Mouse (Mus musculus): Measurements from ENCODE around the gene Osbpl10.
A peak's percentile ranks its signal among the peaks of the same experiment; 100 is the strongest.
"Not testable (repeated sequence)": the region's sequence is repeated elsewhere in the genome, so short reads cannot be mapped to it uniquely, and the experiment has no call there.

Gene Osbpl10

DNA sequence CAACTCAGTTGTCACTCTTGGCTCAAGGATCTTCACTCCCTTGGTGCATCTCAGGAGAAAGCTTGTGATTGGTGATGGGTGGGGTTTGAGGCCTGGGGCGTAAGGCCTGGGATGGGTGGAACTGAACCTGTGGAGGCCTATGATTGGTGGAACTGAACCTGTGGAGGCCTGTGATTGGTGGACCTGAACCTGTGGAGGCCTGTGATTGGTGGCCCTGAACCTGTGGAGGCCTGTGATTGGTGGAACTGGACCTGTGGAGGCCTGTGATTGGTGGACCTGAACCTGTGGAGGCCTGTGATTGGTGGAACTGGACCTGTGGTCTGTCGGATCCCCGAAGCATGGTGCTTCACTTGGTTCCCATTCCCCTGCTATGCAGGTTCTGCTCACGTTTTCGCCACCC, 7.4 kb downstream of the Osbpl10 start:
- no peak for DNase-seq

DNA sequence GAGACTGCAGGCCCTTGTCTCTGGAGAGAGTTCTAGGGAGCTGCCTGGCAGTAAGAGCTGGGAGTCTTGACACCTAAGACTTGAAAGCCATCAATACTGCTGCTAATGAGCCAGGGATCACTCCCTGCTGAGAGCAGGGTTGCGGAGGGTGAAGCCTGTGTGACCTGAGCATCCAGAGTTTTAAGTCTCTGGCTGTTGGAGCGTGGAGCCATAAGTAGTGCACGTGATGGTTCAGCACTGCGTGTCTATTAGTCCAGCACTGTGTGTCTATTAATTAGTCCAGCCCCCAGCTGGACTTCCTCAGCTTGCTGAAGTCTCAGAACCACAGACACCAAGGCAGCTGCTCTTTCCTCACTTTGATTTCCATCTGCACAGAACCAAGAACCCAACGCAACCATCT, 8.0 kb downstream of the Osbpl10 start:
- DNase-seq = no peak

DNA sequence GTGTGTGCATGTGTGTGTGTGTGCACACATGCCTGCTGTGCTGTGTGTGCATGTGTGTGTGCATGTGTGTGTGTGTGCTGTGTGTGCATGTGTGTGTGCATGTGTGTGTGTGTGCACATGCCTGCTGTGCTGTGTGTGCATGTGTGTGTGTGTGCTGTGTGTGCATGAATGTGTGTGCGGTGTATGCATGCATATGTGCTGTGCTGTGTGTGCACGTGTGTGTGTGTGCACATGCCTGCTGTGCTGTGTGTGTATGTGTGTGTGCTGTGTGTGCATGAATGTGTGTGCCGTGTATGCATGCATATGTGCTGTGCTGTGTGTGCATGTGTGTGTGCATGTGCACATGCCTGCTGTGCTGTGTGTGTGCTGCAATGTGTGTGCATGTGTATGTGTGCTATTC, 9.7 kb downstream of the Osbpl10 start:
- no peak for DNase-seq

DNA sequence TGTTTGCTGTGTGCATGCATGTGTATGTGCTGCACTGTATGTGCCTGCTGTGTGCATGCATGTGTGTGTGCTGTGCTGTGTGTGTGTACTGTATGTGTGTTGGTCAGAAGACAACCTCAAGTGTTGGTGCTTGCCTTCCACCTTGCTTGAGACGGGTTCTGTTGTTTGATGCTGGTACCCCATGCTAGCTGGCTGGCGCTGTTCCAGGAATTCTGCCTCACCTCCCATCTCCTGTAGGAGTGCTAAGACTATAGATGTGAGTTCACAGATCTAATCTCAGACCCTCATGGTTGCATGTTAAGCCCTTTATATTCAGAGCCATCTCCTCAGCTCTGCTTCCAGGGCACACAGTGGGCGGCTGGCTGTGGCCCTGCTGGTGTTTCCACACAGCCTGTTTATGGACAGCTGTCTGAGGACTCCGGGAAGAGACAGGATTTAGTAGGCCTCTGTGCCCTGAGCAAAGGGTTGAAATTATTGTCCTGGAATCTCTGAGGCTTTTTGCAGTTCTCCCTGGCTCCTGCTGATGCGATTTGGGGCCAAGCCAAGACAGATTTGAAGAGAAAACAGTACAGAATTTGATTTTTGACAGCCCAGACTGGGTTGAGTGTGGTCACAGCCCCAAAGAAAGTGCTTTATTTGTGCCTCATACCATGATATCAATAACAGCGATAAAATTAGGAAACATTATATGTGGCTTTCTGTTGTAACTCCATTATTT, 10.4 kb downstream of the Osbpl10 start:
- peak in 1 of 2 experiments; percentile 19 for DNase-seq

DNA sequence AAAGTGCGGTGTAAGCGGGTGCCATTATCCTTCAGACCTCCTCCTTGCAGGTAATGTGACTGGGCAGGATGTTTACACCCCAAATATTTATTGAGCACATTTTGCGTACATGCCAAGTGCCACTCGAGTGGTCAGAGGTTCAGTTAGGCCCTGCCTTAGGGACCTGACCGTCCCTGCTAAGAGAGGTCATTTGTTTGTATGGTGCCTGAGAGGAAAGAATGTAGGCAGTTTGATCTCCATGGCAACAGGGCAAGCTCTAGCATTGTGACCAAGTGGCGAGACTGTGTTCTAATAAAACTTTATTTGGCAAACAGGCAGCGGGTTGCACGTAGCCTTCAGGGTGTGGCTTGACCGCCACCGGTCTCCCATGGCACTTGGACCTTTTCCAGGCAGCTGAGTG, 12.1 kb downstream of the Osbpl10 start:
- peak; percentile 39 to 59 for DNase-seq

DNA sequence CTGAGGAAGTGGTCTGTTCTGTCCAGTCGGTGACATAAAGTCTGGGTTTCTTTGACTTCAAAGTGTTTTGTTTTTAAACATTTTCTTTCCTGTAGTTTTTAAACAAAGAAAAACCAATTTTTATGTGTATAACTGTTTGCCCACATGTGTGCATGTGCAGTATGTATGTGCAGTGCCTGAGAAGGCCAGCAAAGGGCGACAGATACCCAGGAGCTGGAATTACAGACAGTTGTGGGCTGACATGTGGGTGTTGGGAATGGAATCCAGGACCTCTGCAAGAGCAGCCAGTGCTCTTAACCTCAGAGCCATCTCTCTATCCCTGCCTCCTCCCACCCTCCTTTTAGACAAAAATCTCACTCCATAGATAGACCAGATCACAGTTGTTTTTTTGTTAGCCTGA, 14.2 kb downstream of the Osbpl10 start:
- no peak for DNase-seq

DNA sequence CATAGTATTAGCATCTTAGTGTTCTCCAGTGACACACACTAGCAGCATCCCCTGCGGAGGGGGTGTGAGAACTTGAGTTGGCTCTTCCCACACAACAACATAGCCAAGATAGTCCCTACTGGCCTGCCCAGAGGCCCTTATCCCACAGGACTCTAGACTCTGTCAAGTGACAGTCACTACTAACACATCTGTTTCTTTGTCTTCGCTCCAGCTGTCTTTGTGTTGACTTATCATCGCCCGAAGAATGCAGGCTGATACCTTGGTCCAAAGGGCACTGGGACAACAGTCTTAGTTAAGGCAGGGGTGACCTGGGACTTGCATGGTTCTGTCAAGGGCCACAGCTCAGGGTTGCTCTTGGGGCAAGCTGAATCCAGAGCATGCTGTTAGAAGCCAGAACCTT, 16.9 kb downstream of the Osbpl10 start:
- DNase-seq = no peak

DNA sequence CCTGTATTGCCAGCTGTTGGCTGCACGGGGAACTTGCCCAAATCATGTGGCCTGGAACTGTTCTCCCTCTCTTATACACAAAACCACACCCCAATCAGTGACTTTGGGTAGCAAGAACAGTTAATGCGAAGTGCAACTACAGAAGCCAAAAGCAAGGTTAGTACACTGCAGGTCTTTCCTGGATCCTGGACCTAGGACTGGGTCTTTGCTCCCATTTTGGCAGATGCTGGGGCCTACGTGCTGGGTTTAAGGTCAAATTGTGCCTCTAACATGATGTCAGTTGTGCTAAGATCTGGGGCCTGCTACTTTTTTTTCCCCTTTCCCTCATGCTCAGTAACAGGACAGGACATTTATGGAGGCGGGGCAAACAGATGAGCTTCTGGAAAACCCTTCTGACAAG, 17.3 kb downstream of the Osbpl10 start:
- no peak for DNase-seq

DNA sequence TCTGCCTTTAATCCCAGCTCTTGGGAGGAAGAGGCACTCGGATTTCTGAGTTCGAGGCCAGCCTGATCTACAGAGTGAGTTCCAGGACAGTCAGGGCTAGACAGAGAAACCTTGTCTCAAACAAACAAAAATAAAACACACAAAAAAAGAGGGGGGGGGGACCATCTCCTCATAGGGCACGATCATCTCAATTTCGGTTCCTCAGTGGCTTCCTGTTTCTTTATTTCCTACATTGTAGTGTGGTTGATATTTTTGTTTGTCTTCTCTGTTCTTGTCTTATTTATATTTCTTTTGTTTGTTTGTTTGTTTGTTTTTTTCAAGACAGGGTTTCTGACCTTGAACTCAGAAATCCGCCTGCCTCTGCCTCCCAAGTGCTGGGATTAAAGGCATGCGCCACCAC, 18.1 kb downstream of the Osbpl10 start:
- no peak for DNase-seq

DNA sequence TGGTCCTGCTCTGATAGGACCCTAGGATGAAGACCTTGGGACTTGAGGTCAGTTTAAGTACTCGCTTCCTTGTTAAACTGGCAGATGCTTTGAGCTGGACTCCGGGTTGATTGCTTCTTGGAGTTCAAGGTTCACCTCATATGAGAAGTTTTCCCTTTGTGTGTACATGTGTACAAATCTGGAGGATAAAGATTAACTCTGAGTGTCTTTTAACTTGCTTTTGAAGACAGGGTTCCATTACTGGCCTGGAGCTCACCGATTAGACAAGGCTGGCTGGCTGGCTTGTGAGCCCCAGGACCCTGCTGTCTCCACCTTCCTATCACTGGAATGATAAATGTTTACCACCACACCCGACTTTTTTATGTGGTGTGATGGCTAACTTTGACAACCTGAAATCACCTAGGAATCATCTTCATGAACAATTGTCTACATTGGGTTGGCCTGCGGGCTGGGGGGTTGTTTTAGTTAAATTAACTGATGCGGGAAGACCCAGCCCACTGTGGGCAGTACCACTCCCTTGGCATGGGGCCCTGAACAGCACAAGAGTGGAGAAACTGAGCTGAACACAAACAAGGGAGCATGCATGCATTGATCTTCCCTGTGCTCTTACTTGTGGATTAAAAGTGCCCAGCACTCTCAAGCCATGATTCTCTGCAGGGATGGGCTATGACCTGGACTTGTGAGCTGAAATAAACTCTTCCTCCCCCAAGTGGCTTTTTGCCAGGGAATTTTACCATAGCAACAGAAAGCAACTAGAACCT, 20.8 kb downstream of the Osbpl10 start:
- no peak for DNase-seq

DNA sequence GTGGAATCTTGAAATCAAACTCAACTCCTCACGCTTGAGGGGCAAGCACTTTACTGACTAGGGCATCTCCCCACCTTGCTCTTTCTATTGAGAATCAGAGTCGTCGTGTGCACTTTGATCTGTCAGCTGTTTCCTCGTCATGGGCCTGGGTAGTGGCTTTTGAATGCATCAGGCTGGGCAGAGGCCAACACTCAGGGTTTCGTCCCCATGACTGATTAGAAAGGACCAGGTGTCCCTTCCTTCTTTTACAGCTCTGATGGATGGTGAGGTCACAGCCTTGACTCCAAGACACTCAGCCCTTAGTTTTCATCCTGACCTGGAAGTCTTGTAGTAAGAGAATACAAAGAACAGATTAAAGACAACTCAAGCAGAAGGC, 21.4 kb downstream of the Osbpl10 start:
- no peak for DNase-seq

DNA sequence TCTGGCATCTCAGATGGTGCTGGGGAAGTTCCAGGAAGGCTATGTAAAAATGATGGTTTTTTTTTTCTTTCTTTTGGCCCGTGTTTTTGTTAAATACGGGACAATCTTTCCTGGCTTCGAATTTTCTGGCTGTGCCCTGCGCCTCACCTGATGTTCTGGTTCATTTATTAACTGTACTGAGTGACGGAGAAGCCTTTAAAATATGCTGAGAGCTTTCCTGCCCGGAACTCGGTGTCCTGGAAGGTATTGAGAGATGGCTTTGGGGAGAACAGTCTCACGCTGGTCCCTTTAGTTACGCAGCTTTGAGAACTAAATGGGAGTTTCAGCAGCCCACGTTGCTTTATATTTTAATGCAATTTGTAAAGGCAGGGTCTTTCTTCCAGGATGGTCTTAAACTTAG, 27.1 kb downstream of the Osbpl10 start:
- DNase-seq = no peak

DNA sequence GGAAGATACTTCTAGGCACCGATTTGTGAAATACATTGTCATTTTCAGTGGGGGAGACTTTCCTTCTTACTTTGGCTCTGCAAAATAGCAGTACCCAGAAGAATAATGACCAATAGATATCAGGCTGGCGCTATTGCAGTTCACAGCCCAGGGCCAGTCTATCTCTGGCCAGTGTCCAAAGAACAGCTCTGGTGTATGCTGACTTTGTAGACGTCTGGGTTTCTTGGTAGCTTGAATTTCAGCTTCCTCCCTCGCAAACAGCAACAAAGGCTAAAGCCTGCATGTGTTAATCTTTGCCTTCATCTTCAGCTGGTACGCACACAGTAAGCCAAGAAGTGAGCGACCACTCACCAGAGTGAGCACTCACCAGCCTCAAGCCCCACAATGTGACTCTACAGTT, 29.4 kb downstream of the Osbpl10 start:
- DNase-seq = no peak

DNA sequence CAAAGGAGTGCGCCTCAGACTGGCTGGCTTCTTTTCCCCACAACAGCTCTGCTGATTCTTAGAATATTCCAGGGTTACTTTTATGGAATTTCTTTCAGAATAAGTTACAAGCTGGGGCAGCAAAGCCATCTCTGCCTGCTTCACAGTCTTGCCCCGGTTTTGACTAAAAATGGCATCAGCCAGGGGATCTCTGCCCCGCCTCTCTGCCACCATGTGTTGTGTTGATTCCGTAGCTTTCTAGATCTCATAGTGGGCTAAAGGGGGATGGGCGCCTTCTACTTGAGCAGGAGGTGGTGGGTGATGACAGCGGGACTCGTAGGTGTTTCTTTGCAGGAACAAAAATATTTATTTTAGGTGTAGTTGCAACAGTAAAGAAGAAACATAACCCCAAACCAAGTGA, 29.8 kb downstream of the Osbpl10 start:
- no peak for DNase-seq

DNA sequence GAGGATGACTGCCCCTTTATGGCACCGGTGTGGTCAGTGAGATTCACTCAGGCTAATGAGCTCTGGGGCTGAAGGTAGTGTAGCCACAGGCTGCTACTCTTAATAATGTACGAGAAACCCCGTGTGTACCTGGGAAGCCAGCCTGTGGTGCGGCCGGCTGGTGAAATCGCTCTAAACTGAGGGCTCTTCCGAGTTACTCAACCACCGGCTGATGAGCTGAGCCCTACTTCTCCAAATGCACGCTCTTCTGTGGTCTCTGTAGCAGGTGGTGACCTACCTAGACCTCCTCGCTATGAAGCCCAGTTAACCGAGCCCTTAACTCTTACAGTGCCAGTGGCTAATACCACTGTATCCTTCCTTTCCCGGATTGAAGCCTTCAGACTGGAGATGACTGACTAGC, 34.0 kb downstream of the Osbpl10 start:
- DNase-seq = no peak

DNA sequence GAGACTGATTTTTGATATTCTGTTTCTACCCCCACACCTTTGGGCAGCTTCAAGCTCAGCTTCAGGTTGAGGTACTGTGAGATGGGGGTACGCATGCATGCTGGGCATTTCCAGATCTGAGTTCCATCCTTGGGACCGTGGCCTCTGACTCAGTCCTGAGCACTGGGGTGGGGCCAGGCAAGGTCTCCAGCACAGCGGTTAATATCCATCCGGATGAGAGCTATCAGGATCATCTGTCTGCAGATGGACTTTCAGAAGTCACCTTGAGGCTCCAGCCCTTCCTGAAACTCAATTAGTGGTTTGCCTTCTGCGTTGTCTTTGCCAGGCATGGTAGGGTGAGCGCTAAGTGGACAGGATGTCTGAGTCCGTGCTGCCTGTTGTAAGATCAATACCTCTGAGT, 41.8 kb downstream of the Osbpl10 start:
- no peak for DNase-seq

DNA sequence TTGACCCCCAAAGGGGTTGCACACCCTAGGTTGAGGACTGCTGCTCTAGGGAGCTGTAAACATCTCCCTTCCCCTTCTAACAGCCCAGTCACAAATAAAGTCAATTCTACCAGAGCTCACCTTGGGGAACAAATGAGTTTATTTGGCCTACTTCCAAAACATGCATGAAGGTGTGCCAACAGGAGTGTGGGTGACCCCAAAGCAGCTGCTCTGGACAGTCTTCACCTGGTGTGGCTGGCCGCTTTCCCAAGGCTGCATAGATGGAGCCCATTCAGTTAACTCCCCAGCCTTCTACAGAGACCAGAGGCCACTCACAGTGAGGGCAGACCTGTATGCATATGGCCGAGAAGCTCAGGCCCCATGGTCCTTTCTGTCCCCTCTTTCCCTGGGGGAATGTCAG, 43.0 kb downstream of the Osbpl10 start:
- no peak for DNase-seq

DNA sequence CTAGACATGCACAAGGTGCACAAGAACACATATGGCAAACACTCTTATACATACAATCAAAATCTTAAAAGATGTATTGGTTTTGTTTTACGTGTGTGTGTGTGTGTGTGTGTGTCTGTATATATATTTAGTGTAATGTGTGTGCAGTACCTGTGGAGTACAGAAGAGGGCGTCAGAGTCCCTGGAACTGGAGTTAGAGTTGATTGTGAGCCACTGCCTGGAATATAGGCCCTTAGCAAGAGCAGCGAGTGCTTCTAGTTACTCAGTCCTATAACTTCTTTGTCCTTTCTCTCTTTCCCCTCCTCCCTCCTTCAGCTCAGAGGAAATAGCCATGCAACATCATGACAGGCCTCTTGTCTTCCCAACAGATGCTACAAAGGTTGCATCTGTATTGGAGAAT, 44.8 kb downstream of the Osbpl10 start:
- DNase-seq = no peak

DNA sequence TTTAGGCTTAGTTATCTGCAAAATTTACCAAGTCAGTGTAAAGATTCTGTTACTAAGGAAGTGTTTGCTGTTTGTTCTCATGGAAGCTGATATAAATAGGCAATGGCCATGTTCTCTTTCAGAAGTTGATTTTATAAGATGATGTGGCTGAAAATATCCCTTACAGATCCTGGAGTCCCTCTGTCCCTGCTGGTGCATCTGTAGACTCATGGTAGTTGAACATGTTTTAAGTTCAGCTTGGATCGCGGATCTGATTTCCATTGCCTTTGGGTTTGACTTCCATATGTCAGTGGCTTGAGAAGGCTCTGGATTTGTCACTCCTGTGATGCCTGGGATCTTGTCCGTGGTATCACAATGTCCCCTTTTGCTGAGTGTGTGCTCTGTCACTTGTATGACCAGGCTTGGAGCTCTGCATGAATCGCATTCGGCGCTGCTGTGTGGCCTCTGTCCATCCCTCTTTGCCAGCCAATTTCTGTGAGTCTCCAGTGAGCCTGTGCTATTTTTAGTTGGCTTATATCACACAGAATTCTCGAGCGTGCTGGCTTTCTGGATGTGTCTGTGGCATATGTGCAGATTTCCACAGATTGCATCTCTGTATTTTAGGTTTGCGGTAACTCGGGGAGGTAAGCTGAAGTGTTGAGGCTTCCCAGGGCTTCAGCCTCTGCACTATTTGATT, 45.5 kb downstream of the Osbpl10 start:
- DNase-seq = no peak

DNA sequence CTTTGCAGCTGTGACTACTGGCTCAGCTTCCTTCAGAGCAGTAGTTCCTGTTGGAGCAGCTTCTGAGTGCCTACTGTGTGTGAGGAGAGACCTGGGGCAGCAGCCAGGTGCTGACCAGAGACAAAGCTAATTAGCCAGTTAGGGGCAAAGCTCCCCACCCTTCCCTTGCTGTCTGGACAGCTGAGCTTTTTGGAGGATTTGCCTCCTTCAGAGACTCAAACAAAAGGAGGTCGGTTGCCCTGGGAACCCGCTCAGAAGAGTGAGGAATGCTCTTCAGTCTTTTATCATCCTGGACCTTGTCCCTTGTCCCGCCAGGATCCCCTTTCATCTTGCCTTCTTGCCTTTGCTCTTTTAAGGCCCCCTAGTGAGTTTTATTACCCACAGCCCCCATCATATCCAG, 50.9 kb downstream of the Osbpl10 start:
- no peak for DNase-seq

DNA sequence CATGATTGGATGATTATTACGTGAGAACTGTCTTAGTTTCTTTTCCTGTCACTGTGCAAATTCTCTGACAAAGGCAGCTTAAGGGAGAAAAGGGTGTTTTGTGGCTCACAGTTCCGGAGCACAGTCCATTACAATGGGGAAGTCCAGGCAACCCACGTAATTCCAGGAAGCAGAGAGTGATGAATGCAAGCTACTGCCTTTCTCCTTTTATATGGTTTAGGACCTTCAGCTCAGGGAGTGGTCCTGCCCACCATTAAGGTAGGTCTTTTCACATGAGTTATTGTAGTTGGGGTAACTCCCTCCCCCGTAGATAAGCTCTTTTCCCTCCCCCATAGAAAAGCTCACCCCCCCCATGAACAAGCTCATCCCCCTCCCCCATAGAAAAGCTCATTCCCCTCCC, 52.2 kb downstream of the Osbpl10 start:
- DNase-seq = no peak

DNA sequence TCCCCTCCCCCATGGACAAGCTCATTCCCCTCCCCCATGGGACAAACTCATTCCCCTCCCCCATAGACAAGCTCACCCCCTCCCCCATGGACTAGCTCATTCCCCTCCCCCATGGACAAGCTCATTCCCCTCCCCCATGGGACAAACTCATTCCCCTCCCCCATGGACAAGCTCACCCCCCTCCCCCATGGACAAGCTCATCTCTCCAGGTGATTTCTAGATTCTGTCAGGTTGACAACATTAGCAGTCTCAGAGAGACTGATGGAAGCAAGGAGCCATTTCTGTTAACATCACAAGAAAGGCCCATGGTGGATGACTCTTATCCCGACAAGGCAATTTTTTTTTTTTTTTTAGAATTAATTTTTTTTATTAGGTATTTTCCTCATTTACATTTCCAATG, 52.7 kb downstream of the Osbpl10 start:
- DNase-seq = not testable (repeated sequence)

DNA sequence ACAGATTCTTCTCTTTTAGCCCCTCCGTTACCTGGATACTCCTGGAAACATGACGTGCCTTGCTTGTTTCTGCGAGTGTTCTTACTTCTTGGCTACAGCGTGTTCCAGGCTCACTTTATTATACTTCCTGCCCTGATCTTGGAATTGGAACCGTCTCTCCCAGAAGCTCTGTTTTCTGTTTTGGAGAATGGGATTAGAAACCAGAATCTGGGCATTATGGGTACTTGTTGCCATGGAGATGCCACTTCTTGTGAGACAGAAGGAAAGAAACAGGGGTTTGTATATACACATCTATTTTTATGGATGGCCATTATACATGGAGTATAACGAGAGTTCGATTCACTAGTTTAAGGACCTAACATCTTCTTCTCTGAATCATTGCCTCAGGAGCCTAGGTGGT, 54.4 kb downstream of the Osbpl10 start:
- no peak for DNase-seq

DNA sequence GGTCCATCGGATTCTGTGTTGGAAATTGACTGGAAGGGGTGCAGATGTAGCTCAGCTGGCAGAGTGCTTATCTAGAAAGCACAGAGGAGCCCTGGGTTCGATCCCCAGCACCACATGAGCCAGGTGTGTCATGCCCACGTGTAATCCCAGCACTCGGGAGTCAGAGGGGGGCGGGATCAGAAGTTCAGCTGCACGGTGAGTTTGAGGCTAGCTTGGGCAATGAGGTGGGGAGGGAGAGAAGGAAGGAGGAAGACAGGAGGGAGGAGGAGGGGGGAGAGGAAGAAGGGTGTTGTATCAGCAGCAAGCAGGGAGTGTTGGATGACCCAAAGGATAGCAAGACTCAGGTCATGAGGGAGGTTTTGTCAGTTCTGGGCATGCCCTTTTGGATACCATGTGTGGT, 55.9 kb downstream of the Osbpl10 start:
- DNase-seq = no peak
